Mouse (Mus musculus): ENCODE results near the gene Atp8b5.

GRCm38 (mm10) chr4:43217997-43218396 is 49.0 kb upstream of the Atp8b5 start:
- no peak for TF ChIP-seq CTCF (IDR thresholded peaks at IDR 0.05; ENCODE audit: borderline replicate concordance, insufficient read depth, low read depth, low read length)
- TF ChIP-seq POLR2A (IDR thresholded peaks at IDR 0.05; ENCODE audit: borderline replicate concordance, insufficient read depth, low read length): no peak

Data from cerebellum, adult 2 months (tissue).